Comparison of ENCODE assay signal across 9 mouse cellular contexts in the genomic region with DNA sequence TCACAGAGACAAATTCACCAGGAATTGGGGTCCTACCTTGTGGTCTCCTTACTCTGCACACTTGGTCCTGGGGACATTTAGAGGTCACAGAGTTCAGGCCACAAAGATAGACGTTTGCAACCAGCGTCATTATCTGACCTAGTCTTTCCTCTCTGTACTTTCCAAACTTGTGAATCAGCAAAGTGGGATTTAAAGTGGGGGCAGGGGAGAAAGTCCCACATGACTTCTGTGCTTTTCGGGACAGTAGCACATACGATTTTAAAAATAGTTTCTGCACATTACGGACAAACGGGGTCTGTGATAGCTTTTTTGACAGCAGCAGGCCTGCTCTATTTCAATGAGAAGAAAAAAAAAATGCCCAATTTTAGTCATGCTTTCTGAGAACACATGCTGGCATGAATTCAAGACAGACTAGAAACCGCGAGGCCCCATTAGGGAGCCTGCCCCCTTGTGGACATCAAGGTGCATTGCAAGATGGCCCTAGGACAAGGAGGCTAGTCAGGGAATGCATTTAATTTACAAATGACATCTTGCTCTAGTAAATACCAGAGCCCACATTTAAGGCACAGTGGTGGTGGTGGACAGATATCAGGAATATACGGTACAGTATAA. TPM values are rescaled to one million over a fixed set of nuclear protein-coding genes. Genes with fewer than 3 reads are reported as not detected.
DNase-seq lines count a peak whose midpoint lies in the region; ATAC-seq and TF ChIP-seq lines count a peak whose summit lies in the region.
"Had no signal": no experiment of that assay in that cellular context is flagged by ENCODE, and none has a peak within 500 bp of the region (broad histone marks: within the 10 kb centered on the region; RNA-seq: fewer than 3 reads in every experiment).

No protein-coding gene starts in this region.

- peak overlapping the region; percentile 26 for H3K4me2 ChIP-seq in intestine, embryonic 14.5 days (ENCODE audit: low read length)
- H3K4me2 ChIP-seq: midbrain, embryonic 12.5 days had no signal

- peak; percentile 93 for TF ChIP-seq CTCF in lung, adult 2 months (IDR thresholded peaks at IDR 0.05; ENCODE audit: insufficient read depth, low read length)
- TF ChIP-seq CTCF in spleen, adult 2 months (IDR thresholded peaks at IDR 0.05; ENCODE audit: extremely low read depth, insufficient read depth, insufficient read length, insufficient replicate concordance), result peak; percentile 90; the same call in 1 of the 2 replicates

- no peak for ATAC-seq in intestine, embryonic 14.5 days (replicated peaks; ENCODE audit: low FRiP score, low TSS enrichment, low read depth)

- TF ChIP-seq POLR2A in lung, adult 2 months (IDR thresholded peaks at IDR 0.05; ENCODE audit: borderline replicate concordance, extremely low read depth, low read depth, low read length), result no peak
- TF ChIP-seq POLR2A in spleen, adult 2 months (IDR thresholded peaks at IDR 0.05; ENCODE audit: low read depth, low read length), result no peak

- intact Hi-C loops in gastrocnemius, postnatal 36 days (cut with DNase I), result no loop called here

- no peaks in the 10 kb centered on the region for H3K9me3 ChIP-seq in intestine, embryonic 14.5 days (ENCODE audit: control insufficient read depth, low read length)
- H3K9me3 ChIP-seq: midbrain, embryonic 12.5 days had no signal

- H3K36me3 ChIP-seq in intestine, embryonic 14.5 days (ENCODE audit: control insufficient read depth, insufficient read depth, low read length), result no peaks in the 10 kb centered on the region
- no peaks in the 10 kb centered on the region for H3K36me3 ChIP-seq in spleen, adult 2 months (ENCODE audit: control insufficient read depth, insufficient read depth, low read length)
- H3K36me3 ChIP-seq: midbrain, embryonic 12.5 days had no signal

- DNase-seq in gastrocnemius, adult 18-20 months (ENCODE audit: low spot score), result peak; percentile 75
- no peak for DNase-seq in gastrocnemius, postnatal 36 days
- DNase-seq in urinary bladder, postnatal 25 days (ENCODE audit: low spot score), result peak; percentile 62
- no peak for DNase-seq in urinary bladder, adult 2 months (ENCODE audit: low spot score)
- DNase-seq in embryo, embryonic 10 days (ENCODE audit: low spot score), result peak; percentile 78
- DNase-seq in intestine, embryonic 14.5 days (ENCODE audit: low spot score), result peak; percentile 71
- DNase-seq in lung, adult 2 months, result peak; percentile 58
- DNase-seq in spleen, adult 2 months (ENCODE audit: low read depth in 1 of 2, low spot score in 2 of 2), result peak; percentile 55 to 56

- H3K27me3 ChIP-seq in intestine, embryonic 14.5 days (replicated peaks; ENCODE audit: control insufficient read depth, insufficient read depth, low read length), result no peaks in the 10 kb centered on the region
- H3K27me3 ChIP-seq in spleen, adult 2 months (ENCODE audit: control insufficient read depth, insufficient read depth, low read length), result no peaks in the 10 kb centered on the region
- H3K27me3 ChIP-seq: midbrain, embryonic 12.5 days had no signal

- H3K4me3 ChIP-seq in intestine, embryonic 14.5 days (ENCODE audit: low read depth, low read length), result no peak overlapping the region
- no peak overlapping the region for H3K4me3 ChIP-seq in lung, adult 2 months (replicated peaks; ENCODE audit: extremely low read depth, low read depth, low read length)
- no peak overlapping the region for H3K4me3 ChIP-seq in spleen, adult 2 months (ENCODE audit: extremely low read depth, insufficient read depth, insufficient read length)
- H3K4me3 ChIP-seq: midbrain, embryonic 12.5 days had no signal

- WGBS in intestine, embryonic 14.5 days, result 16% methylated on average over 9 of the region's 9 CpGs
- WGBS in lung, adult 2 months, result 15% methylated on average over 9 of the region's 9 CpGs
- WGBS in spleen, adult 2 months, result 7% methylated on average over 9 of the region's 9 CpGs

- H3K4me1 ChIP-seq in intestine, embryonic 14.5 days (replicated peaks; ENCODE audit: control insufficient read depth, insufficient read depth, low read length), result peaks cover 15% of the 10 kb centered on the region
- peaks cover 3% of the 10 kb centered on the region; the same call in 1 of the 2 replicates for H3K4me1 ChIP-seq in lung, adult 2 months (ENCODE audit: control insufficient read depth, insufficient read depth, low read length)
- H3K4me1 ChIP-seq in spleen, adult 2 months (ENCODE audit: control insufficient read depth, insufficient read depth, insufficient read length), result peaks cover 5% of the 10 kb centered on the region

- no peak overlapping the region for H3K9ac ChIP-seq in intestine, embryonic 14.5 days (ENCODE audit: low read length)
- H3K9ac ChIP-seq: midbrain, embryonic 12.5 days had no signal

- peak overlapping the region; percentile 24; the same call in 1 of the 2 replicates for H3K27ac ChIP-seq in intestine, embryonic 14.5 days (ENCODE audit: low read depth)
- H3K27ac ChIP-seq in spleen, adult 2 months (ENCODE audit: insufficient read depth, low read length), result no peak overlapping the region
- H3K27ac ChIP-seq: midbrain, embryonic 12.5 days had no signal

RNA-seq across cellular contexts. Expression of a gene that starts 55.1 kb away (rescaled TPM):
- total RNA-seq in gastrocnemius, adult 18-20 months (2021), result under 1 TPM; 0.59 to 0.78 TPM
- total RNA-seq in gastrocnemius, postnatal 36 days (2021), result under 1 TPM; 0.18 to 0.42 TPM
- 71.6 and 86.2 TPM in 2 replicates for polyA plus RNA-seq in urinary bladder, adult 2 months (2012; rRNA removed)
- polyA plus RNA-seq in intestine, embryonic 14.5 days (2014; fragmentation: Nextera tagmentation; extraction: Ambion mirVana), result 1.7 and 1.9 TPM in 2 replicates
- polyA plus RNA-seq in lung, adult 2 months (2012; rRNA removed), result 4.2 and 6.2 TPM in 2 replicates
- 4.5 and 10.9 TPM in 2 replicates for polyA plus RNA-seq in spleen, adult 2 months (2012; rRNA removed)

Comparison
In these comparisons a context has a peak if more than half of its experiments do, and no peak if none do; other contexts are left out.
1. DNase-seq: peak in gastrocnemius, adult 18-20 months (single experiment), urinary bladder, postnatal 25 days (single experiment), embryo, embryonic 10 days (single experiment), intestine, embryonic 14.5 days (single experiment), lung, adult 2 months (single experiment) and spleen, adult 2 months (2 of 2); none in gastrocnemius, postnatal 36 days (0 of 2) and urinary bladder, adult 2 months (single experiment).